Mouse (Mus musculus): ENCODE data around the gene Smoc1.

GRCm38 (mm10) chr12:80988286-80988685 lies 38.3 kb upstream of the Smoc1 start:
- TF ChIP-seq TAL1 (IDR thresholded peaks at IDR 0.05; ENCODE audit: low read length), result no peak
- no peak for TF ChIP-seq GATA1 (IDR thresholded peaks at IDR 0.05; ENCODE audit: low read length)
